ENCODE assay signal across 20 mouse cellular contexts in genomic region chr1:166837299-166837698, GRCm38 (mm10).
"Had no signal": no experiment of that assay in that cellular context is flagged by ENCODE, and none has a peak within 500 bp of the region (broad histone marks: within the 10 kb centered on the region; RNA-seq: fewer than 3 reads in every experiment).

No protein-coding gene starts in this region.

- H3K9ac ChIP-seq: liver, embryonic 15.5 days; liver, postnatal 0 days; lung, embryonic 14.5 days; midbrain, embryonic 12.5 days; neural tube, embryonic 13.5 days; neural tube, embryonic 15.5 days had no signal

- H3K9me3 ChIP-seq: liver, embryonic 15.5 days; midbrain, embryonic 10.5 days; midbrain, embryonic 12.5 days; neural tube, embryonic 13.5 days; neural tube, embryonic 15.5 days had no signal

- H3K4me1 ChIP-seq: liver, embryonic 15.5 days had no signal

- H3K27me3 ChIP-seq: liver, embryonic 15.5 days; midbrain, embryonic 12.5 days; neural tube, embryonic 13.5 days; neural tube, embryonic 15.5 days had no signal

- H3K27ac ChIP-seq: liver, embryonic 15.5 days; midbrain, embryonic 10.5 days; midbrain, embryonic 12.5 days; neural tube, embryonic 13.5 days; neural tube, embryonic 15.5 days had no signal

- DNase-seq: liver, postnatal 0 days; lung, embryonic 14.5 days; lung, postnatal 10 days; lung, postnatal 4 days; midbrain, embryonic 14.5 days; retina, postnatal 1 day; right cerebral cortex, adult 18-20 months; right cerebral cortex, postnatal 25 days; right cerebral cortex, postnatal 4 days; spleen, adult 18-20 months; thymus, adult 18-20 months; thymus, postnatal 14 days; thymus, postnatal 36 days had no signal

- H3K4me3 ChIP-seq: liver, embryonic 15.5 days; midbrain, embryonic 10.5 days; midbrain, embryonic 12.5 days; myocyte; neural tube, embryonic 13.5 days; neural tube, embryonic 15.5 days had no signal

- H3K36me3 ChIP-seq: liver, embryonic 15.5 days; midbrain, embryonic 10.5 days; midbrain, embryonic 12.5 days; neural tube, embryonic 13.5 days; neural tube, embryonic 15.5 days had no signal

- ATAC-seq: liver, postnatal 0 days; midbrain, embryonic 16.5 days had no signal

- H3K4me2 ChIP-seq: liver, embryonic 15.5 days; lung, embryonic 14.5 days; midbrain, embryonic 12.5 days; neural tube, embryonic 13.5 days; neural tube, embryonic 15.5 days had no signal
